In the genomic region with DNA sequence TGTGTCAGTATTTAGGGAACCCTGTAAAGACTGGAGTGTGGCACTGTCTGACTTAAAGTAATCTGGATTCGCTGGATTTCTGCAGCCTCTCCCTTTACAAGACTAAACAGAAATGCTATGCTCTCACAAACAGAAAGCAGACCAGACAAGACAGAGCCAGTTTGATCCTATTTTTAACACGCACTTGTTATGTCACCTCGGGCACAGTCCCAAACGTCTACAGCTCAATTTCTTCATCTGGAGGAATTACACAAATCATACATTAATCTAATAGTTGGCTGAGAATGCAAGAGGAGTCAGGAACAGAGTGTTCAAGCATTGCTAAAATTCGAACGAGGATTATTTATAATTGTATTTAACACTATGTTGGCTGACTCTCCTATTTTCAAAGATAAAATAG, we compare ENCODE assay signal across 11 mouse cellular contexts.
A peak's percentile ranks its signal among the peaks of the same experiment; 100 is the strongest.
DNase-seq lines count a peak whose midpoint lies in the region; ATAC-seq and TF ChIP-seq lines count a peak whose summit lies in the region.
"Had no signal": no experiment of that assay in that cellular context is flagged by ENCODE, and none has a peak within 500 bp of the region (broad histone marks: within the 10 kb centered on the region; RNA-seq: fewer than 3 reads in every experiment).

No protein-coding gene starts in this region.

- no peaks in the 10 kb centered on the region for H3K36me3 ChIP-seq in heart, postnatal 0 days (replicated peaks; ENCODE audit: control insufficient read depth, insufficient read depth, low read length)
- H3K36me3 ChIP-seq in hindbrain, embryonic 11.5 days (ENCODE audit: control insufficient read depth, insufficient read depth, low read length), result no peaks in the 10 kb centered on the region
- H3K36me3 ChIP-seq: embryonic facial prominence, embryonic 15.5 days; liver, embryonic 15.5 days had no signal

- peak; percentile 75; the same call in 1 of the 2 replicates for ATAC-seq in heart, postnatal 0 days (ENCODE audit: insufficient read depth, low read depth)
- no peak for ATAC-seq in hindbrain, embryonic 11.5 days (ENCODE audit: low FRiP score)

- no peaks in the 10 kb centered on the region for H3K9me3 ChIP-seq in heart, postnatal 0 days (replicated peaks; ENCODE audit: control insufficient read depth, low read length)
- no peaks in the 10 kb centered on the region for H3K9me3 ChIP-seq in hindbrain, embryonic 11.5 days (ENCODE audit: control insufficient read depth, low read length)
- H3K9me3 ChIP-seq: embryonic facial prominence, embryonic 15.5 days; liver, embryonic 15.5 days had no signal

- peak overlapping the region; percentile 32; the same call in 1 of the 2 replicates for H3K27ac ChIP-seq in layer of hippocampus, adult 2 months
- peak overlapping the region; percentile 23; the same call in 1 of the 2 replicates for H3K27ac ChIP-seq in heart, postnatal 0 days (ENCODE audit: low read depth)
- H3K27ac ChIP-seq in hindbrain, embryonic 11.5 days (ENCODE audit: low read depth, low read length), result no peak overlapping the region
- H3K27ac ChIP-seq: embryonic facial prominence, embryonic 15.5 days; liver, embryonic 15.5 days had no signal

- no peak overlapping the region for H3K9ac ChIP-seq in heart, postnatal 0 days (replicated peaks; ENCODE audit: low read depth, low read length)
- H3K9ac ChIP-seq in hindbrain, embryonic 11.5 days (ENCODE audit: low read depth, low read length), result no peak overlapping the region
- H3K9ac ChIP-seq: embryonic facial prominence, embryonic 15.5 days; liver, embryonic 15.5 days had no signal

- H3K4me1 ChIP-seq in heart, postnatal 0 days (ENCODE audit: control insufficient read depth, insufficient read depth), result no peaks in the 10 kb centered on the region
- no peaks in the 10 kb centered on the region for H3K4me1 ChIP-seq in hindbrain, embryonic 11.5 days (replicated peaks; ENCODE audit: control insufficient read depth, insufficient read depth, low read length)
- H3K4me1 ChIP-seq: embryonic facial prominence, embryonic 15.5 days; liver, embryonic 15.5 days had no signal

- no peak overlapping the region for H3K4me3 ChIP-seq in layer of hippocampus, adult 2 months
- no peak overlapping the region for H3K4me3 ChIP-seq in heart, postnatal 0 days (ENCODE audit: low read depth, low read length)
- no peak overlapping the region for H3K4me3 ChIP-seq in hindbrain, embryonic 11.5 days (ENCODE audit: low read depth, low read length)
- H3K4me3 ChIP-seq: embryonic facial prominence, embryonic 15.5 days; liver, embryonic 15.5 days had no signal

- no peak for TF ChIP-seq EP300 in heart, postnatal 0 days (IDR thresholded peaks at IDR 0.05; ENCODE audit: low read depth)

- peak overlapping the region; percentile 9; the same call in 1 of the 2 replicates for H3K4me2 ChIP-seq in heart, postnatal 0 days (ENCODE audit: low read depth, low read length)
- H3K4me2 ChIP-seq in hindbrain, embryonic 11.5 days (replicated peaks; ENCODE audit: low read depth, low read length), result no peak overlapping the region
- H3K4me2 ChIP-seq: embryonic facial prominence, embryonic 15.5 days; liver, embryonic 15.5 days had no signal

- 24% methylated on average over 6 of the region's 6 CpGs for WGBS in heart, postnatal 0 days
- WGBS in hindbrain, embryonic 11.5 days, result 89% methylated on average over 6 of the region's 6 CpGs

- TF ChIP-seq CTCF in layer of hippocampus, adult 2 months (conservative IDR thresholded peaks at IDR 0.05), result no peak
- no peak for TF ChIP-seq CTCF in heart, postnatal 0 days (IDR thresholded peaks at IDR 0.05; ENCODE audit: low read depth)

- DNase-seq in layer of hippocampus, adult 2 months (ENCODE audit: low spot score in 2 of 2), result peak in 1 of 2 experiments; percentile 26
- DNase-seq in layer of hippocampus, postnatal 36 days, result no peak
- peak; percentile 57 for DNase-seq in adrenal gland, postnatal 14 days
- peak; percentile 59 for DNase-seq in heart, postnatal 0 days (ENCODE audit: low spot score)
- DNase-seq in lung, postnatal 4 days, result peak; percentile 55 to 62
- no peak for DNase-seq in cerebellum, adult 9-10 months
- no peak for DNase-seq in embryo, embryonic 11 days
- no peak for DNase-seq in hindbrain, embryonic 11.5 days (ENCODE audit: low spot score)
- DNase-seq: cerebellum, adult 9-11 months had no signal

- H3K27me3 ChIP-seq in heart, postnatal 0 days (ENCODE audit: control insufficient read depth, insufficient read depth, low read length), result no peaks in the 10 kb centered on the region
- H3K27me3 ChIP-seq in hindbrain, embryonic 11.5 days (ENCODE audit: control insufficient read depth, insufficient read depth, low read length), result no peaks in the 10 kb centered on the region
- H3K27me3 ChIP-seq: embryonic facial prominence, embryonic 15.5 days; liver, embryonic 15.5 days had no signal

Comparison
In these comparisons a context has a peak if more than half of its experiments do, and no peak if none do; other contexts are left out.
1. DNase-seq: peak in adrenal gland, postnatal 14 days (single experiment), heart, postnatal 0 days (single experiment) and lung, postnatal 4 days (2 of 2); none in layer of hippocampus, postnatal 36 days (0 of 2), cerebellum, adult 9-10 months (single experiment), embryo, embryonic 11 days (single experiment) and hindbrain, embryonic 11.5 days (single experiment).